Mouse (Mus musculus) heart, adult 2 months (tissue): Measurements from ENCODE around the gene Ror1.

Experiments used
- CTCF ChIP-seq: fragments of 200-600 bp; IDR thresholded peaks from 2 replicates; pipeline ENCODE4 v1.8.1; 2022; ENCODE audit warnings: antibody characterized with exemption, mild to moderate bottlenecking, moderate library complexity
- EP300 ChIP-seq: fragments of 200-500 bp; IDR thresholded peaks from 2 replicates; pipeline ENCODE4 v1.6.1; 2011; ENCODE audit warnings: low read depth, low read length, control low read depth; ENCODE audit not compliant: insufficient read depth
- POLR2A ChIP-seq: fragments of 200-500 bp; IDR thresholded peaks from 2 replicates; pipeline ENCODE4 v1.6.1; 2011; ENCODE audit warnings: mild to moderate bottlenecking, low read depth, low read length, control low read depth; ENCODE audit not compliant: insufficient read depth

- no peak for TF ChIP-seq CTCF
- no peak for TF ChIP-seq EP300
- no peak for TF ChIP-seq POLR2A
Observed at GRCm38 (mm10) chr4:100150797-100151196, 55.2 kb downstream of the Ror1 start.
